Mouse (Mus musculus): ENCODE measurements around the gene N4bp3.

DNA sequence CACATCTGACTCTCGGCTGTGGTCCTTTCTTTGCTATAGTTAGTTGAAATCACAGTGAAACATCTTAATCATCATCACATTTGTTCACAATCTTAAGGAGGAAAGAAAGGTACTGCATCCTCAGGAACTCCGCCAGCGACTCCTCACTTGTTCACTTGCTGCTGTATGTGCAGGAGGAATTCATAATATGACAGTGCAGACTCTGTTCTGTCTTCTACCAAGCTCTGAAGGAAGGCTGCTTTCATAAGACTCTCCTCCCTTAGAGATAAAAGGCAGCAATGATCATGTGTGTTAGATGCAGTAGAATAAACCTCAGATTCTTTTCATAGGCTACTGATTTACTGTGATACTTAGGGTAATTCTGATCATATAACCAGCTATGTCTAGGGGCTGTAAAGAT lies 44.3 kb upstream of the N4bp3 start:
- TF ChIP-seq ZC3H11A (IDR thresholded peaks at IDR 0.05; ENCODE audit: borderline replicate concordance, low read depth, low read length) (no peak), HCFC1 (IDR thresholded peaks at IDR 0.05; ENCODE audit: borderline replicate concordance, insufficient read depth, low read length) (no peak), CHD2 (IDR thresholded peaks at IDR 0.05; ENCODE audit: low read depth, low read length) (no peak)

Measured in ES-E14 (cell line).